Mouse (Mus musculus) gastrocnemius, adult 18-20 months (tissue): ENCODE results near the gene Plekho2. TPM values are rescaled to one million over a fixed set of nuclear protein-coding genes. Genes with fewer than 3 reads are reported as not detected.
A peak's percentile ranks its signal among the peaks of the same experiment; 100 is the strongest.

Experiments
- DNase-seq: peaks from one replicate; pipeline ENCODE4 v3.0.0; 2021; ENCODE audit warnings: low spot score
- total RNA-seq, 2 experiments: library from RNA; stranded (reverse); gene quantifications; 2 replicates each; pipeline ENCODE4 v1.2.3; 2021

Gene Plekho2
- total RNA-seq, 2 experiments from 2014 or later = 2.2 to 5.4 TPM

DNA sequence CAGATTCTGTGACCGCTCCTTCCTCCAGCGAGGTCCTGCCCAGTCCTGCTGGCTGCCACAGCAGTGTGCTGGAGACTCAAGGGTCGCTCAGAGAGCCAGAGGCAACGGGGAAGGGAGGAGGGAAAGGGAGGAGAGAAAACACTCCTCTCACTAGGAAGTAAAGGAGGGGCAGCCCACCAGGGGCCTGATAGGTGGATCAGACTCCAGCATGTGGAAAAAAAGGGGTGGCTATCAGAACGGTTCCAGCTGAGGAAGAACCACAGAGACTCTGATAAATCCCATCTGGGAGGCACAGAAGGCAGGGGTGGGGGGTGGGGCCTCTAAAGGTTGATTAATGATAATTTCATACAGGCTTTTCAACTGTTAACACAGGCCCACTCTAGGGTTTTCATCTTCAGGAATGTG, 24.8 kb downstream of the Plekho2 start:
- DNase-seq = no peak

DNA sequence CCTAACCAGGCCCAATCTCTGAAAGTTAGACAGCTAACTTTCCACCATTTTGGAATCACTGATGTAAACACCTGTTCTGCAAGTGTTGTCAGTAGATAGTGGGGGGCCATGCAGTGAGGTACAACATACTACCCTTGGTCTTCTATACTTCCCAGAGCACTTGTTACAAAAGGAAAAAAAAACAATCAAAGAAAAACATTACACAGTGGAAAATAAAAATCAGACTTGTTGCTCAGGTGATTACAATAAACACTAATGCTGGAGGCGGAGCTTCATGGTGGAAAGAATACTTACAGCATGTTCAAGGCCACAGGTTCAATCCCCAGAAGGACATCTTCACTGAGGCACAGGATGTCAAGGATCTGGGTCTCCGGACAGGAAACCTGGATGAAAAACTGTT, 27.1 kb downstream of the Plekho2 start:
- no peak for DNase-seq

GRCm38 (mm10) chr9:65552141-65552540, 27.7 kb downstream of the Plekho2 start:
- DNase-seq = no peak

DNA sequence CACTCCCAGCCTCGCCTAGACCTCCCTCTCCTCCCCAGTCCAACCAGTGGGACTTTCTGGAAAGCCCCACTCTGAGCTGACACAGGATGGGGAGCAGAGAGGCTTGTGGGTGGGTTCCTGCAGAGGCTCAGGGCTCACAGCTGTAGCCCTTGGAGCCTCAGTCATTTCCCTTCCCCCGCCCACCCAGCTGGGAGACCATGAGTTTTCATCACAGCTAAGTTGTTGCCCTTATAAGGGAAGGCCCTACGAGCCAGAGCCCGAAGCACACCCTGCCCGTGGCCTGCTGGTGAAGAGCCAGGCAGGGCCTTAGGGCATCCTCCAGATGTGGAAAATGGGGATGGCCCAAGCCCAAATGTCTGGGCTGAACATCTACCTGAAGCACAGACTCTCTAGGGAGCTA, 28.8 kb downstream of the Plekho2 start:
- peak; percentile 76 for DNase-seq

DNA sequence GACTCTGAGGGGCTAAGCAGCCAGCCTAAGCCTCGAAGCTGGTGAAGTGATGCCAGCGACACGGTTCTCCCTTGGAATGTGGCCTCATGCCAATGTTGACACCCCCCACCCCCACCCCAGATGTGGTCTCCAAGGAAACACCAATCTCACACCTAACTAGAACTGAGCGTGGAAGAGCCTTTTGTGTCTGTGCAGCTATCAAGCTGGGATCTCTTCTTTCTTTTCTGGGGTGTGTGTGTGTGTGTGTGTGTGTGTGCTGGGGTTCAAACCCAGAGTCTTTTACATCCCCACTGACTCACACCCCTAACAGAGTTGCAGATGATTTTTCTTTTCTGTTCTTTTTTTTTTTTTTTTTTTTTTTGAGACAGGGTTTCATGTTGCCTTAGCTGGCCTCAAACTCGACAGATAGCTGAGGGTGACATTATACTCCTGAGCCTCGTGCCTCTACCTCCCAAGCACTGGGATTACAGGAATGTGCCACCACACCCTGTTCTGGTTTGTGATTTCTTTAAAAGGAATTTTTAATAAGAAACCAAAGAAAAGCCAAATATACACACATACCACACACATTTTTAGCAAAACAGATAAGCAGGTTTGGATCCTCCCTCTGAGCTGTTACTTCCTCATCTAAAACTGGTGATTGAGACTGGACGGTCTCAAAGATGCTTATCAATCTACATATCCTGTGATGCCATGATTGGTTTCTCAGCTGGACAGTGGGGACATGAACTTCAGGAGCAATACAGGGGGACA, 29.6 kb downstream of the Plekho2 start:
- no peak for DNase-seq

DNA sequence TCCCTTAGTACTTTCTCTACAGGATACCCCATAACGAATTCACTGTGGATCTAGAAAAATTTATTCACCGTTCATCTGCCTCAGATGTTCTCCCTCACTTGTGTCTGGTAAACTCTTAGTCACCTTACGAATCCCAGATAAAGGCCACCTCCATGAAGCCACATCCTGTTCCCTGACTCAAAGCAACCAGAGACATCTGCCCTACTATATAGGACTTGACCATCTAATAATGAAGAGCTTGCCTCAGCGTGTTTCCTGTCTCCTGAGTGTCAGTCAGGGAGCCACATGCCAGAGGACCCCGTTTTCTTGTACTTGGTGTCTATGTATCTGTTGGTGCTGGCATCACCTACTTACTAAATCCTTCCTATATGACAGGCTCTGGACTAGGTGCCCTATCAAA, 30.2 kb downstream of the Plekho2 start:
- no peak for DNase-seq

DNA sequence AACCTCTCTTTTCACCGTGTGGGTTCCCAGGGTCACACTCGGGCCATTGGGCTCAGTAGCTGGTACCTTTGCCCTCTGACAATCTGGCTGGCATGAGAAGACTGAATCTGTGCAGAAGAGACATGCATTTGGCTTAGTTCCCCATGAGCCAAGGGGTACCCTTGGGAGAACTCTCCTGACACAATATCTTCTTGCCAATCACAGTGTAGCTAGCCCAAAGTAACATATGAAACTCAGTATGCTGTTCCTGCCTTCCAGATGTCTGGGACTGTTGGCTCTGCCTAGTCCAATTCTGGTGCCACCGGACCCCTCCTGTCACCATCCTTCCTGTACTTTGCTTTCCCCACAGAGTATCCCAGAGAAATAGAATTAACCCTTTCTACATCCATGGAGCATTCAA, 30.7 kb downstream of the Plekho2 start:
- DNase-seq = no peak

- DNase-seq = no peak
Observed at GRCm38 (mm10) chr9:65548311-65548710, 31.5 kb downstream of the Plekho2 start.

DNA sequence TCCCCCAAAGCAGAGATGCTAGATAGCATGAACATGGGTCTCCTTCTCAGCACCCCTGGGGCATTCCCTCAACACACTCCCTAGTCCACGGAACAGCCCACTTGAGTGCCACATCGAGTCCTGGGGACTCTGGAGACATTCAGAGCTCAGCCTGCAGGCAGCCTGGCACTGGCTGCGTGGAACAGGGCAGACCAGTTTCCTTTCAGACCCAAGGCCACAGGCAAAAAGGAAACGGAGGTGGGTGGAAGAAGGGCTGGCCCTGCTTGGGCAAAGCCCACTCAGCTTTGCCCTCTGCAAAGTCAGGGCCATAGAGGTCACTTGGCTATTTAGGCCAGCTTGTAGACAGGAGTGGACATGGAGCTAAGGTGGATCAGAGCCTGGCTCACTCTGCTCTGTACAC, 32.0 kb downstream of the Plekho2 start:
- no peak for DNase-seq

GRCm38 (mm10) chr9:65547111-65547510, 32.7 kb downstream of the Plekho2 start:
- DNase-seq = no peak

GRCm38 (mm10) chr9:65546413-65546695, 33.5 kb downstream of the Plekho2 start:
- no peak for DNase-seq

GRCm38 (mm10) chr9:65545635-65546412, 34.0 kb downstream of the Plekho2 start:
- no peak for DNase-seq

DNA sequence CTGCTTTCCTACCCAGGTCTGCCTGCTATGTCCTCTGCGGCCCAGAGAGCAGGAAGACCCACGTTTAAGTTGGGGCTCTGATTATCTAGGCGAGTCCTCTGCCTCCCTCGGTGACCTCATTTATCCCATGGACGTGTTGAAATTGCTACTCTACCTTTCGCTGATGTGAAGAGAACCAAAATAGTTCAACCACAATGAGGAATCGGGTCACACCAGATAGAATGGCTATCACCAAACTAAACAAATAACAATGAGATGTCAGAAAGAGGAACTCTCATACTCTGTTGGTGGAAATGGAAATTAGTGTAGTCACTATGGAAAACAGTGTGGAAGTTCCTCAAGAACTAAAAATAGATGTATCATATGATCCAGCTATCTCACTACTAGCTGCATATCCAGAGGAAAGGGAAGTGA, 37.7 kb downstream of the Plekho2 start:
- no peak for DNase-seq

GRCm38 (mm10) chr9:65541126-65542068, 38.4 kb downstream of the Plekho2 start:
- peak; percentile 48 for DNase-seq

GRCm38 (mm10) chr9:65539697-65540096, 40.1 kb downstream of the Plekho2 start:
- no peak for DNase-seq

- peak; percentile 43 for DNase-seq
Observed at GRCm38 (mm10) chr9:65537901-65538630, 41.8 kb downstream of the Plekho2 start.

DNA sequence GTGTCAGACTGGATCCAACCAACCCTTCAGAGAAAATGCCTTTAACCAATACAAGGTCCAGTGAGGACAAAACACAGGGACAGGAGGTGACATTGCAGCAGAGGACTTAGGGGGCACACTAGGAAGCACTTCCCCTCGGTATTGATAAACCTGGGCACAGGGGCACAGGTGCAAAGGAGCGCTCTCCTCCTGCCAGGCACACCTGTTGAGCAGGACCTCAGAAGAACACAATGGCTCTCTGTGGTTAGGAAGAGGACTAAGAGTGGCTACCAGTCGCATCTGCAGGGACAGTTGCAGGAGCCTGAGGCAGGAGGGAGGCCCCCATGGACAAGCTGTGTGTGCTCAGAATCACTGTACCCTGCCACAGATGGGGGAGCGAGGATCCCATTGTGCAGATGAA, 43.3 kb downstream of the Plekho2 start:
- no peak for DNase-seq

- no peak for DNase-seq
Observed at GRCm38 (mm10) chr9:65535789-65536469, 43.9 kb downstream of the Plekho2 start.

- DNase-seq = no peak
Observed at GRCm38 (mm10) chr9:65535191-65535722, 44.6 kb downstream of the Plekho2 start.

GRCm38 (mm10) chr9:65534111-65534510, 45.7 kb downstream of the Plekho2 start:
- no peak for DNase-seq
